Mouse (Mus musculus): Measurements from ENCODE around the gene Snx29. TPM values are rescaled to one million over a fixed set of nuclear protein-coding genes. Genes with fewer than 3 reads are reported as not detected.
"Not testable (repeated sequence)": the region's sequence is repeated elsewhere in the genome, so short reads cannot be mapped to it uniquely, and the experiment has no call there.

The Snx29 gene
- total and polyA plus RNA-seq, 3 experiments = 6.5 to 19.4 (median 16.8) TPM

DNA sequence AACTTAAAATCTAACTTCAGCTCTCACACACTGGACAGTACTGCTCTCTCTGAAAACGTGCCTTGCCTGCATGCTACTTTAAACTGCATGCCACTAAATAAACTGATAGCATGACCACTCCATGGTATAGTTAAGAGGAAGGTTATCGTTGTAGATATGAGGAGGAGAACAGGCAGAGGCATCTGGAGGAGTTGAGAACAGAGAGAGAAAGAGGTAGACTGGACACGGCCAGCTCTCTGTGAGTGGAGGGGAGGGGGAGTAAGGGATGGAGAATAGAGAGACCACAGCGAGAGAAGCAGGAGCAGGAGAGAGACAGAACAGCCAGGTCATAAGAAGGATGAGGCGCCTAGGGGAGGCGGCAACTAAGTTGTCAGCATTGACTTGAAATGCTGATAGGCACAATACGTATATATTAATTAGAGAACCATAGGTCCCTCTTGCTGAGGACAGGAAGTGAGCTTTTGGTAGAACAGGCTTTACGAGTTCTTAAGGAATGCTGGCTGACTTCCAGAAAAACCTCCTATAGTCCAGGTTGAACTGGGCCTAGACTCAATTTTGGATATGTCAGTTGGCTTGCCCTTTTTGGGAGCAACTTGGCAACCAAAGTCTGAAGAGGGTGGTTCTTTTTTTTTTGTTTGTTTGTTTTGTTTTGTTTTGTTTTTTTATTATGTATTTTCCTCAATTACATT lies 85.4 kb downstream of the Snx29 start:
- DNase-seq = no peak

DNA sequence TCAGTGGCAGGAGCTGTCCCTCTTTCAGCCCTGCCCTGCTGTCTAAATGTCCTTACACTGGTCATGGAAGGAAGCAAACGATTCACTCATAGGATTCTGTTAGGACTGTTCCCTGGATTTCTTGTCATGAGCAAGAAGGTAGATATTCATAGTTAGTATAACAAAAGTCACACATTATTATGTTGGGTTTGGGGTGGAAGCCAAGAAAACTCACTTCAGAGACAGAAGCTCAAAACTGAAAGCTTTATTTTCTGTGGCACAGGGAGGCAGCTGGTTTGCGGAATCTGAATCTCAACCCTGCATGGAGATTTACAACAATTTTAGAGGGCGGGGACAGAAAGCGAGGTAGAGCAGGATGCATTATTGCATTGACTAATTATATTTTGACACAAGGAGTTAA lies 86.0 kb downstream of the Snx29 start:
- no peak for DNase-seq

DNA sequence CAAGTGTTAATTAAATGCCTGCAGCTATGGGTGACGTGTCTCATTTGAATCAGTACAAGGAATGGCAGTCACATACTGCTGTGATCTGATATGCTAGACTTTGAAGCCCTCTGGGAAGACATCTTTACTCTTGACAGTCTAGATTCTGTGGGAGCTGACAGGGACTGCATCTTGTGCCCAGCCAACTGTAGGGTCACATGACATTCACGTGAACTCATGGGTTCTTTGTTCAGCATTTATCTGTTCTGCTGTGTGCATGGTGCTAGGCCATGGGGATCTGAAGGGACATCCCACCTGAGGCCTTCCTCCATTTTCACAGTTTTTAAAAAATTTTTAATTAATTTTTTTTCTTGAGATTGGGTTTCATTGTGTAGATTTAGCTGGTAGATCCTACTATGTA lies 91.9 kb downstream of the Snx29 start:
- no peak for DNase-seq

DNA sequence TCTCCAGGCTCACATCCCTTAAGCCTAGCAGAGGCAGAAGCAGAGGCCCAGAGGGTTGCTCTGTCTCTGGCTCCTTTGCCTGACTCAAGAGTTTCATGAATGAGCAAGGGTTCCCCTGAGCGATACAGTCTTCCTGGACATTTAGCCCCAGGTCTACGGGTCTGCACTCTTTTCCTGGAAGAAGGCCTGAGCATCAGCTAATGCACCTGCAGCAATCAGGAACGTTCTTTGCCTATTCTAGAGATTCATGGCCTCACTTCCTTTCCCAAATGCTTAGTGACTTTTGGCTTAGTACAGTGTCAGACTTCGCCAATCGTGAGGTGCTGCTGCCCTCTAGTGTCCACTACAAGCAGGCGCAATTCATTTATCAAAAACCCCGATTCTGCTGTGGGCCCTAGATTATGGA lies 95.5 kb downstream of the Snx29 start:
- DNase-seq = peak; percentile 46

DNA sequence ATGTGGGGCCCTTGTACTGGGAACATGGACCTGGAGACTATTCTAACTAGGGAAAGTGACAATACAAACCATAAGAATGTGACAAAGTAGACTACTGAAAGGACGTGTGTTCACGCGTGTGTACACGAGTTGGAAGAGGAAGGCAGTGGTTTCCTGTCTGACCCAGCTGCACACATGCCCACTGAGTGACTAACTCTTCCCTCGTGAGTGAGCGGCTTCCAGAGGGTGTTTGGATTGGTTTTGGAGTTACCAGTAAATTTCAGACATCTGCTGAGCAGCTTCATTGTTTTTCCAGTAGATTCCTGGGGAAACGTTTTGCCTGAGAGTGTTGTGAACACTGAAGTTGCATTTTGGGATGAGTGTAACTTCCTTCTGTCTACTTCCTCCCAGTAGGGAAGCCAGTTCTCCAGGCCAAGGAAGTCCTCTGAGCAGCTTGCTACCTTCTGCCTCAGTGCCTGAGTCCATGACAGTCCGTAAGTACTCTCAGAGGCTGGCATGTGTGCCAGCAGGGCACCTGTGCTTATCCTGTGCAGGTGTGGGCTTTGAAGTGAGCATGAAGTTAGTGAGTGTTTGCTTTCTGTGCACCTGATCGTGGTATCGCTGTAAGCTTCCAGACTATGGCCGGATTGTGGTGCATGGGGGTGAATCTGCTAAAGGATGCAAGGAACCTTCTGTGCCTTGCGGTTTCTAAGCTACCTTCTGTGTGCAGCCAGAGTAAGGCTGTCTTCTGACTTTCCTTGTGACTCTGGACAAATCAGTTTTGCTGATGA lies 97.8 kb downstream of the Snx29 start:
- no peak for DNase-seq

DNA sequence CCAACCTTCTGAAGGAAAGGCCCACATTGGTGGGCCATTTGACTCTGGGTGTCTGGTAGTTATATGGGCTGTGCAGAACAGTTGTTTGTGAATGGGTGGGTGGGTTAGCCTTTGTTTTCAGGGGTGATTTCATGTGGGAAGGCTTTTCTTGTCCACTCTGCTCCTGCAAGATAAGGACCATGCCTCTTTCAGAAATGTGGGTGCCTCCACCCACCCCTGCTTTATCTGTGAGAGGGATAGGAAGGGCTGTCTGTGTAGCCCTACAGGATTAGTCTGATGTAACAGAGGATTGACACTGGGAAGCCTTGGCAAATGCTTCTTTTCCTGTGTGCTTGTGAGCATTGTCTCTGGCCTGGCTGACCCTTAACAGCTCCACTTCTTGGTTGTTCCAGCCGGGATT lies 99.5 kb downstream of the Snx29 start:
- no peak for DNase-seq

DNA sequence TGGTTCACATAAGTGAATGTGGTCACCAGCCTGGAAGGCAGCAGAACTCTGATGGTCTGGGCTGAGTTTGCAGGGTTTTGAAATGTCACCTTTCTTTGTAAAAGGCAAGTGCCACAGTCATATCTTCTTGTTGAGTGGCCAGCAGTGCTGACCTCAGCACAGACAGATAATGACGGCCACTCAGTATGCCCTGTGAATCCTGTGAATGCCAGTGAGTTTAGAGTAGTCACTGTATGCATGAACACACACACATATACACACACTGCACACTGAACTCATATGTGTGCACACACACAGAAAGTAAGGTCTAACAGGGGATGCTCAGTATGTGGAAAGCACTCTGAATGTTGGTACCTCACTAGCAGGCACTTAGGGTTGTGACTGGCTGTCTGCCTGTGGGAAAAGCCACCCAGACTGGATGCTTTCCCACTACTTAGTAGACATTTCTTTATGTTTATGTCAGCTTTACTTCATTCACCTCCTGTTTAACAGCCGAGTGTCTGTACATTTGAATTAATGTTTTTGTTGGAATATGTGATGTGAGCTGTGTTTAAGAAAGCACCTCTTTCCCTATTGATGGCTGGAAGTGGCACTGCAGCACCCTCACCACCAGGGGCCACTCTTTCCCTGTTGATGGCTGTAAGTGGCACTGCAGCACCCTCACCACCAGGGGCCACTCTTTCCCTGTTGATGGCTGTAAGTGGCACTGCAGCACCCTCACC lies 100.3 kb downstream of the Snx29 start:
- peak; percentile 34 for DNase-seq

DNA sequence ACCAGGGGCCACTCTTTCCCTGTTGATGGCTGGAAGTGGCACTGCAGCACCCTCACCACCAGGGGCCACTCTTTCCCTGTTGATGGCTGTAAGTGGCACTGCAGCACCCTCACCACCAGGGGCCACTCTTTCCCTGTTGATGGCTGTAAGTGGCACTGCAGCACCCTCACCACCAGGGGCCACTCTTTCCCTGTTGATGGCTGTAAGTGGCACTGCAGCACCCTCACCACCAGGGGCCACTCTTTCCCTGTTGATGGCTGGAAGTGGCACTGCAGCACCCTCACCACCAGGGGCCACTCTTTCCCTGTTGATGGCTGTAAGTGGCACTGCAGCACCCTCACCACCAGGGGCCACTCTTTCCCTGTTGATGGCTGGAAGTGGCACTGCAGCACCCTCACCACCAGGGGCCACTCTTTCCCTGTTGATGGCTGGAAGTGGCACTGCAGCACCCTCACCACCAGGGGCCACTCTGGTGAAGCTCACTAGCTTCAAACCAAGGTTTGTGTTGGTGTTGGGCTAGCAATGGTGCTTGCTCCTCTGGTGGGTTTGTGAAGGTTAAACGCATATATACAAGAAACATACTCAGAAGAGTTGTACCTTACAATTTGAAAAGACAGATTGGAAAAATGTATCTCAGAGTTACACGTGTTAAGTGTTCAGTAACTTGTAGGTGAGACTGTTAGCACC lies 101.0 kb downstream of the Snx29 start:
- peak; percentile 28 for DNase-seq

DNA sequence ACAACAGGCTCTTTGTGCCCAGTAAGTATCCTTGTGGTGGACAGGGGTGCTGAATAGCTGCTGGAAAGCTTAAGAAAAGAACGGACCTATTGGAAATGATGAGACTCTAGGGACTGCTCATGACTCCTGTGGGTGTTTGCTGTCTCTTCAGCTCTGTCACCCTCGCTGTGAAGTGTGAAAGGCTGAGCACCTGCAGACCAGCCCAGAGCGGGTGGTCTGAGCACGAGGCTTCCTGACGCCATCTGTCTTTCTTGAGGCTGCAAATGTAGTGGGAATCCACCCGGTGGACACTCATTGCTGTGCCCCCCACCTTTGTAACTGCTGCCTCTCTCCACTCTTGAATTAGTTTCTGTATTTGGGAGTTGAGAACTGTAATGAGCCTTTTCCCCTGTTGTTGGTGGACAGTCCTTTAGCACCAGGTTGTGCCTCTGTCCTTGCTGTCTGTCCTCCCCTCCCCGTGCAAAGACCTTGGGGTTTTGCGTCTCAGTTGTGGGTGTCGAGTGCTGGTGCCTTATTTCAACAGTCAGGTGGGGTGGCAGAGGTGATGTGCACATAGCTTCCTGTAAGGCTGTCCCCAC lies 101.9 kb downstream of the Snx29 start:
- no peak for DNase-seq

DNA sequence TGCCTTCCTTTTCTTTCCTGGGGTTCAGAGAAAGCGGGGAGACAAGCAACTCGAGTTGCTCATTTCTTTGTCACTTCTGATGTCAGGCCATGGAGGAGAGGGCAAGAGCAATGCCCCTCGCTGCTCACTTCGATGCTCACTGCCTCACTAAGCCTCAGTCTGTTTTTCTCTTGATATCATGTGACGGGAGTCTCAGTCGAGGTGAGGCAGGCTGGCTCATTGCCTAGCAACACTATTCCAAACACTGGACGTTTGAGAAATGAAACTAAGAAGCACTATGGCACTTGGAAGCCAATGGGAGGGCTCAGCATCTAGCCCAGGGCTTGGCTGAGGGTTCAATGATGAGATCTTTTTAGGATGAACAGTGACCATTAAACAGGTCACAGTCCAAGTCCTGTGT lies 102.6 kb downstream of the Snx29 start:
- DNase-seq = no peak

DNA sequence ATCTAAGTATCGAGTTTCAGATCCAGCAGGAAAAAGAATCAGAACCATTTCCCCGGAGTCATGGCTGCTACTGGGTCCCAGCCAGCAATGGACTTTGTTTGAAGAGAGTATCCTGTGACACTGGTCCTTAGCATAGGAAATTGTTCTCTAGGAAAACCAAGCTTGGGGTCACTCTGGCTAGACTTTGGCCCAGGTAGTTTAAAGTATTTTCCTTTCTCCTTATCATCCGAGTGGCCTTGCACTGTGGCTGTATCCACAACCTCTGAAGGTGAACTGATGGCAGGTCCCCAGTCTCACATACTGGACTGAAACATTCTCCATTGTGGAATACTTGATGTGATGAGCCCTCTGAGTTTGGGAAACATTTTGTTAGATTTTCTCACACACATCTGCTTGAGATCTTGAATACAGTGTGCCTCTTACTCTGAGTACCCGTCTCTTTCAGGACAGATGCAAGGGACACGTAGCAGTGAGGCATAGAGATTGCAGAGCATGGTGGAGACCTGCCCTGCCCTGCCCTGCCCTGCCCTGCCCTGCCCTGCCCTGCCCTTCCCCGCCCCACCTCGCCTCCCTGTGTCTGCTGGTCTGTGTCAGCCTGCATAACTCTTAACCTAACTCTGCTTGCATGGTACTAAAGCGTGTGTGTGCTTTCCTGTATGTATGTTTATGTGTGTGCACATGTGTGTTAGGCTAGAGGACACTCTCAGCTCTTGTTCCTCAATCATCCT lies 104.3 kb downstream of the Snx29 start:
- no peak for DNase-seq

DNA sequence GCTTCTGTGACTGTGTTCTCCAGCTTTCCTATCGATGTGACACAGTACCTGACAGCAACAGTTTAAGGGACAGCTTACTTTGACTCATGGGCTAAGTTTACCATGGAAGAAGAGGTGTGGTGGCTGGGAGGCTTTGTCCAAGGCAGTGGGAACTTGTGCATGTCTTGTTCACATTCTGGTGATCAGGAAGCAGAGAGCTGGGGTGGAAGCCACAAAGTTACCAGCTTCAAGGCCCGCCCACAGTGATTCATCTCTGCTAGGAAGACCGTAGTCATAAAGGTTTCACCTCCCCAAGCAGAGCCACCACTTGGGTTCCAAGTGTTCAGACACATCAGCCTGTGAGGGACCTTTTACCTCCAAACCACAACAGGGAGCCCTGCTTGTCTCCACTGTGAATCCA lies 107.1 kb downstream of the Snx29 start:
- no peak for DNase-seq

DNA sequence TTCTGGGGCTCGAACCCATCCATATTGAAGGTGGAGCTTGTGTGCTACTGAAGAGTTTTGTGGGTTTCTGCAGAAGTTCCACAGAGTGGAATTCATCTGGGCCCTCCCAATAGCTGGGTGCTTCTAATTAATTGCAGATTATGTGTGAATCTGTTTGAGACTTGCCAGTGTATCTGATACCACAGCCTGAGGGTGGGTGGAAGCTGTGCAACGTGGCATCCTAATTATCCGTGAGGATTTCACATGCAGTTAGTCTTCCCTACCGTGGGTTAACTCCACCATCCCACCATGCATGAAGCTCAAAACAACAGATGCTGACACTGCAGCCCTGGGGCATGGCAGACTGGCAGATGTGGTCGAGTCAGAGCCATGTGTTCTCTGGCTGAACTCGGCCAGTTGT lies 107.8 kb downstream of the Snx29 start:
- DNase-seq = no peak

DNA sequence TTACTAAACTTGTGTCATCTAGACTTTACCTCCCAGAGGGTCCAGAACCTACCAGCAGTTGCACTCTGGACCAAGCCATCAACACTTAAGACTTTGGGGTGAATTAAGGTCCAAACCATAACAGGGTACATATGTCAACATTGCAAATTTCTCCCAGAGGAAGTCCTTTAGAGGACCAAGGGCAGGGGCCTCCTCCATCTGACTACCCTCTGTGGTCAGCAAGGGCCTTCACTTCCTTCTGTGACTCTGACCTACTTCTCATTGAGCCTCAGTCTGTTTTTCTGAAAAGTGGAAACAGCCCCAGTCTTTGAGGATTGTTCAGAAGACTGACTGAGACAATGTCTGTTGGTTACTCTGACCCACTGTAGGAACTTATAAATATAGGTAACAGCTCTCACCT lies 111.1 kb downstream of the Snx29 start:
- no peak for DNase-seq

DNA sequence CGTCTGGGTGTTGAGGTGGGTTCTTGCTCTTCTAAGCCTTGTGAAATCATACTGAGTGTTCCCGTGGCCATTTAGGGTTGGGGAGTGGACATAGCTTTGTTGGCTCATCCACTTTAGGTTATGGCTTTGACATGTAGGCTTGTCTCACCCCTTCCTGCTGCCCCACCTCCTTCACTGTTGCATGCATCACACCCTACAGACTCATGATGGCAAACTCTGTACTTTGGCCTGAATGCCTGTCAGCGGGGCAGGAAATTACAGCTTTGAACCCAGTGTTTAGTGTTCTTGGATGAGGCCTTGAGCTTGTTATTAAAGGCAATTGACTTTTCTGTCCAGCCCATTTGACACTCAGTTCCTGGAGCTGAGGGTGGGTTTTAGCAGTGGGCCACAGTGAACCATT lies 114.9 kb downstream of the Snx29 start:
- DNase-seq = no peak

DNA sequence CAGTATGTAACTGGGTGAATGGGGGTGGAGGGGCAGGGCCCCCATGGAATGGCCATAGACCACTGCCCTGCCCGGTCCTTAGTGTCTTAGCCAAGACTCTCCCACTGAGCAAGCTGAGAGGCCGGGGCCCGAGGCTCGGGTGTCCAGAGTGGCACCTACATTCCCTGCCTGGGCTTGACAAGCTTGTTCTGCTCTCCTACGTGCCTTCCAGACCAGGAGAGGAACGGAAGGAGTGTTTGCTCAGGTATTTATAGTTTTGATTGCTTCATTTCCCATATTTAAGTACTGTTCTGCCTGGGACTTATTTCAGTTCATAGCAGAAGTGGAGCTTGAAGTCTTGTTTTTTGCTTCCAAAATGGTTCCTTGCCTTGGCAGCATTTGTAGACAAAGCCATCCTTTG lies 116.7 kb downstream of the Snx29 start:
- no peak for DNase-seq

DNA sequence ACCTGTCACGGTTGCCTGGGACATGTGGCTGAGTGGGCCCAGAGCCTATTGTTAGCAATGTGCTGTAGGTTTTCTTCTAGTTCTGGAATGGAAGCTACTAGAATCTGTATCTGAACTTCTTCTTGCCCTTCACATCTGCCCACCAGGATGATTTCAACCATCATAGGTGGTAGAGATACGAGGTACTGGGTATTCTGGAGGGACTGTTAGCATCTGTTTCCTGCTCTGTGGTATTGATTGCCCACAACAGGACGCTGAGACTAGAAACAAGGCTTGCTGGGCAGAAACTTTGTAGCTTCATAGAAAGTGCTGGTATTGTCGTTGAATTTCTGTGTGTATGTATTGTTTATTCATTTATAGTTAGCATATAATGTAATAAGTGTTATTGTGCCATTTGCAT lies 118.9 kb downstream of the Snx29 start:
- DNase-seq = no peak

DNA sequence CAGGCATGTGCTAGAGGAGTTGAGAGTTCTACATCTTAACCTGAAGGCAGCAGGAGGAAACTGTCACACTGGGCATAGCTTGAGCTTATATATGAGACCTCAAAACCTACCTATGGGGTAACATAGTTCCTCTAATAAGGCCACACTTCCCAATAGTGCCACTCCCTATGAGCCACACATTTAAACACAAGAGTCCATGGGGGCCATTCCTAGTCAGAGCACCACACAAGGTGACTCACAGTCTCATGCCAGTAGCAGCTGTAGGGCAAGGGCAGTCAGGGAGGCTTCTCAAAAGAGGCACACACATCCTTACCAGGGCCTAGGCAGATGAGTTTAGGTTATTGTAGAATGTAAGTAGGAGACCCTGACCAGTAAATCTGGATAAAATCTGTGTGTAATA lies 119.8 kb downstream of the Snx29 start:
- no peak for DNase-seq

DNA sequence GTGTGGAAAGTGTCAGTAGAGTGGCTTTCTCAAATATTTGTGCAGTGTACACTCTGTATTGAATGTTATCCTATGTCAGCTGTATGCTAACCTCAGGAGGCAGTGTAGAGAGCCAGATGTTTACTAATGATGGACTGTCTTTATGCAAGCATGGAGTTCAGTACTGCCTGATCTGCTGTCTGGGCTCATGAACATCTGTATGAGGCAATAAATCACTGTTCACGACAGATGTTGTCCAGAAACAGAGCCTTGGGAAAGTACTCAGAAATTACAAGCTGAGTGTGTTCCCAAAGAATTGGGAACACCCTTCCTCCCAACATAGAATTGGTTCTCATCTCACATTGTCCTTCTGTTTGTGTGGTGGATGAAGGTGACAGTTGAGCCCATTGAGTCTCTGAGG lies 121.9 kb downstream of the Snx29 start:
- no peak for DNase-seq

DNA sequence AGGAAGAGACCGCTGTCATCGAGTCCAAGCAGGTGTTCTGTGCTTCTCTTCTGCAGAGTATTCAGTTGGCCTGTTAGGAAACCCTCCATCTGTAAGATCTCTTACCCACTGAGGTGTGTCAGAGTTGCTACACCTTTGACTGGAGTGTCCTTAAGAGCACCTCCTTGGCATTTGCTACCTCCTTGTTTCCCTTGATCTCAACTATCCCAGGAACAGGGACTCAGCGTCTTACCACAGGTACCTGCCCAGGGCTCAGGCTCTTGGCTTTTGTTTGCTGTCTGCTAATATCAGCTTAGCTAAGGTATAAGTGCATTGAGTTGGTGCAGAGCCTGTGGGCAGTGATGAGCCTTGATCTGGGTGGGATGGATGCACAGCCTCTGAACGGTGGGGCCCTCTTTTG lies 124.3 kb downstream of the Snx29 start:
- DNase-seq = no peak

DNA sequence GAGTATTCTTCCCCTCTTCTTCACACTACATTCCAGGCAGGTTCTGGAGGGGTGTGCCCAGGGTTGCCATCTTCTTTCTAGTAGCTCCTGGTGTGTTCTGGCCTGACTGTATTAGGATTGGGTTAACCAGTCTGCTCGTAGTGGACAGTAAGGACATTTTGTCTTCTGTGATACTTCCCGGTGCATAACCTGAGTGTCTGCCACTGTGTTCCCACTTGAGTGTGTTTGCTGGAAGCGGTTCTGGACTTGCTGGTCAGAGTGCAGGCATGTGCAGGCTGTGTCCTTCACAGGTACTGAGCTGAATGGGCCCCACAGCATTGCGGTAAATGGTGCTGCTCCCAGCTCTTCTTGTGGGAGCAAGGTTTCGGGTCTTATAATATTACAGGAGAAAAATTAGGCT lies 125.2 kb downstream of the Snx29 start:
- no peak for DNase-seq

DNA sequence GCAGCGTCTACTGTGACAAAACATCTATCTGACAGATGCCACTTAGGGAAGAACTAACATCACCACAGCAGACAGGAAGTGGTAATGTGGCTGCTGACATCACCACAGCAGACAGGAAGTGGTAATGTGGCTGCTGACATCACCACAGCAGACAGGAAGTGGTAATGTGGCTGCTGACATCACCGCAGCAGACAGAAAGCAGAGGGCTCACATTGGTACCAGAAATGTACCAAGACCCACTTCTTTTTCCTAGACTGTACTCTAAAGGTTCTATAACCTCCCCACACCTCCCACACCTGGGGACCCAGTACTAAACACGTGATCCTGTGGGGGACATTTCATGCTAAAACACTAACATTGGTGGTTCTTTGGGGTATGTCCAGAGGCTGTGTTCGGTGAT lies 126.0 kb downstream of the Snx29 start:
- not testable (repeated sequence) for DNase-seq

All from adrenal gland, adult 2 months (tissue).